In the genomic region with DNA sequence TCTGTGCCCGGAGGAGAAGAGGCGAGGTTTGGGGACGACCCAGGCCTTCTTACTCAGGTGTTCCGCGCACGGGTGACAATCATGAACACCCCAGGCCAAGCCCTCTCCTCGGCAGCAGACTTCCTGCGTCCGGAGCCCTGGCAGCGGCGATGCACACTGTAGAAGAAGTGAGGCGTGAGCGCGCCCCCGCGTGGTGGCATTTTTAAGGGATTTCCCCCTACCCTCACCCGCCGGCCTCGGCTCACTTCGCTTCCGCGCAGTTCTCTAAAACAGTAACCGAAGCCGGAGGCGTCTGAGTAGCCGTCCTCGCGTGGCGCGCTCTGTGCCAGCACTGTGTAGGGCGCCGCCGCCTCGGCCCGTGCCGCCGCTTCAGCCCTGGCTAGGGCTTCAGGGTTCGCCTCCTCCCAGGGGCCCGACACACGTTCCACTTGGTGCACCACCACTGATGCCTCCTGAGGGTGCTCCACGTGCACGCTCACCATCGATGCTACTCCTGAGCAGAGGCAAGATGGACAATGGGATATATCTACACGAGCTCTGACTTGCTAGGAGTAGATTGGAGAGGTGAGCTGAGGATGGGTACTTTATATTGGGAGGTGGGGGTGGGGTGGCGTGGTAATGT, we compare ENCODE assay signal across 9 mouse cellular contexts. TPM values are rescaled to one million over a fixed set of nuclear protein-coding genes. Genes with fewer than 3 reads are reported as not detected.
DNase-seq lines count a peak whose midpoint lies in the region; ATAC-seq and TF ChIP-seq lines count a peak whose summit lies in the region.
"Had no signal": no experiment of that assay in that cellular context is flagged by ENCODE, and none has a peak within 500 bp of the region (broad histone marks: within the 10 kb centered on the region; RNA-seq: fewer than 3 reads in every experiment).

No protein-coding gene starts in this region.

- no peaks in the 10 kb centered on the region for H3K36me3 ChIP-seq in G1E (replicated peaks)
- no peaks in the 10 kb centered on the region for H3K36me3 ChIP-seq in hindbrain, embryonic 13.5 days

- peak overlapping the region; percentile 46; the same call in 1 of the 2 replicates for H3K9ac ChIP-seq in hindbrain, embryonic 13.5 days

- 5% methylated on average over 45 of the region's 45 CpGs for WGBS in cerebellum, adult 2 months
- 4% methylated on average over 45 of the region's 45 CpGs for WGBS in hindbrain, embryonic 13.5 days

- no peak for DNase-seq in G1E (ENCODE audit: low spot score)
- DNase-seq in cerebellum, adult 2 months = peak; percentile 73 to 84
- peak; percentile 81 to 93 for DNase-seq in layer of hippocampus, postnatal 25 days (ENCODE audit: extremely low spot score in 1 of 2, low spot score in 1 of 2)
- DNase-seq in lung, postnatal 36 days = peak; percentile 95
- peak; percentile 84 for DNase-seq in retina, postnatal 1 day
- peak; percentile 81 for DNase-seq in urinary bladder, adult 2 months (ENCODE audit: low spot score)

- H3K4me3 ChIP-seq in G1E (ENCODE audit: low read depth, low read length) = peak overlapping the region; percentile 64; the same call in 1 of the 2 replicates
- peak overlapping the region; percentile 27 for H3K4me3 ChIP-seq in cerebellum, adult 2 months (replicated peaks; ENCODE audit: insufficient read depth, low read depth, low read length)
- H3K4me3 ChIP-seq in hindbrain, embryonic 13.5 days = peak overlapping the region; percentile 25

- H3K9me3 ChIP-seq in G1E (replicated peaks) = no peaks in the 10 kb centered on the region
- H3K9me3 ChIP-seq in hindbrain, embryonic 13.5 days = no peaks in the 10 kb centered on the region

- H3K4me2 ChIP-seq in hindbrain, embryonic 13.5 days = peak overlapping the region; percentile 48

- TF ChIP-seq POLR2A in cerebellum, adult 2 months (IDR thresholded peaks at IDR 0.05; ENCODE audit: borderline replicate concordance, insufficient read depth, low read length) = no peak

- TF ChIP-seq CTCF in G1E (IDR thresholded peaks at IDR 0.05; ENCODE audit: low read depth, low read length) = no peak
- peak; percentile 59 for TF ChIP-seq CTCF in cerebellum, adult 2 months (IDR thresholded peaks at IDR 0.05; ENCODE audit: borderline replicate concordance, insufficient read depth, low read depth, low read length)

- no peak overlapping the region for H3K27ac ChIP-seq in cerebellum, adult 2 months (ENCODE audit: insufficient read depth, low read length)
- H3K27ac ChIP-seq in hindbrain, embryonic 13.5 days = no peak overlapping the region

- peaks cover 64% of the 10 kb centered on the region for H3K4me1 ChIP-seq in G1E (ENCODE audit: insufficient read depth, low read depth, low read length)
- peaks cover 11% of the 10 kb centered on the region for H3K4me1 ChIP-seq in cerebellum, adult 2 months (ENCODE audit: control insufficient read depth, insufficient read depth, low read length)
- peaks cover 63% of the 10 kb centered on the region for H3K4me1 ChIP-seq in hindbrain, embryonic 13.5 days (replicated peaks)

- no peak for ATAC-seq in G1E (ENCODE audit: extremely low read depth, insufficient number of reproducible peaks, low FRiP score, poor library complexity, severe bottlenecking)
- peak; percentile 28; the same call in 1 of the 2 replicates for ATAC-seq in frontal cortex, adult (ENCODE audit: low TSS enrichment)
- ATAC-seq in hindbrain, embryonic 13.5 days (ENCODE audit: low FRiP score) = no peak

- H3K27me3 ChIP-seq in G1E (ENCODE audit: insufficient read depth, low read length) = peaks cover 79% of the 10 kb centered on the region
- peaks cover 8% of the 10 kb centered on the region; the same call in 1 of the 2 replicates for H3K27me3 ChIP-seq in cerebellum, adult 2 months (ENCODE audit: control insufficient read depth, insufficient read depth, low read length)
- H3K27me3 ChIP-seq in hindbrain, embryonic 13.5 days = peaks cover 100% of the 10 kb centered on the region

RNA-seq across cellular contexts. Expression of a gene that starts 8.1 kb away (rescaled TPM):
- total RNA-seq in G1E (2014; fragmentation: Nextera tagmentation) (0.39 and 9.1 TPM in 2 replicates), G1E (2017) (0.06 and 0.16 TPM in 2 replicates)
- 1.0 and 1.5 TPM in 2 replicates for polyA plus RNA-seq in G1E (2012)
- polyA plus RNA-seq in cerebellum, adult 2 months (2012; rRNA removed) = 26.9 and 28.2 TPM in 2 replicates
- 5.4 and 6.0 TPM in 2 replicates for polyA plus RNA-seq in hindbrain, embryonic 13.5 days (2015; fragmentation: Nextera tagmentation; extraction: Ambion mirVana)
- 10 to 100 TPM; 47.2 to 61.7 TPM for total RNA-seq in layer of hippocampus, postnatal 25 days (2021)
- polyA plus RNA-seq in urinary bladder, adult 2 months (2012; rRNA removed) = 176 and 335 TPM in 2 replicates

RNA-seq across cellular contexts. Expression of a gene that starts 26.4 kb away (rescaled TPM):
- total RNA-seq in G1E (2014; fragmentation: Nextera tagmentation) (89.8 and 111 TPM in 2 replicates), G1E (2017) (27.4 and 29.5 TPM in 2 replicates)
- 218 and 220 TPM in 2 replicates for polyA plus RNA-seq in G1E (2012)
- polyA plus RNA-seq in cerebellum, adult 2 months (2012; rRNA removed) = 41.6 and 43.7 TPM in 2 replicates
- polyA plus RNA-seq in hindbrain, embryonic 13.5 days (2015; fragmentation: Nextera tagmentation; extraction: Ambion mirVana) = 61.8 and 62.5 TPM in 2 replicates
- total RNA-seq in layer of hippocampus, postnatal 25 days (2021) = 10 to 100 TPM; 19.7 to 30.4 TPM
- polyA plus RNA-seq in urinary bladder, adult 2 months (2012; rRNA removed) = 39.4 and 46.5 TPM in 2 replicates

RNA-seq across cellular contexts. Expression of a gene that starts 27.8 kb away (rescaled TPM):
- total RNA-seq in G1E (2014; fragmentation: Nextera tagmentation) (not detected in 2 replicates), G1E (2017) (1.3 TPM in 1 of 2 replicates, not detected in the other)
- 1.2 and 1.4 TPM in 2 replicates for polyA plus RNA-seq in G1E (2012)
- polyA plus RNA-seq in cerebellum, adult 2 months (2012; rRNA removed) = 0.38 TPM in 1 of 2 replicates, not detected in the other
- polyA plus RNA-seq in hindbrain, embryonic 13.5 days (2015; fragmentation: Nextera tagmentation; extraction: Ambion mirVana) = not detected in 2 replicates
- not detected for total RNA-seq in layer of hippocampus, postnatal 25 days (2021)
- 0.43 and 0.67 TPM in 2 replicates for polyA plus RNA-seq in urinary bladder, adult 2 months (2012; rRNA removed)
- polyA plus RNA-seq: gonadal fat pad, adult 2 months had no signal
